Mouse (Mus musculus) hindbrain, embryonic 13.5 days (tissue): Measurements from ENCODE around the gene Teddm2. TPM values are rescaled to one million over a fixed set of nuclear protein-coding genes. Genes with fewer than 3 reads are reported as not detected.

ENCODE experiments used
- ATAC-seq: fragments of 200-750 bp; cut with Nextera tagmentation; 2 replicates; pipeline ENCODE4 v1.8.0; 2017; ENCODE audit warnings: moderate TSS enrichment; ENCODE audit not compliant: low FRiP score
- H3K27ac ChIP-seq: fragments of 300-500 bp; sonication (generic); 2 replicates; pipeline ENCODE4 v1.5.1; 2015; ENCODE audit warnings: inconsistent platforms, mild to moderate bottlenecking, moderate library complexity
- H3K27me3 ChIP-seq: fragments of 300-500 bp; sonication (generic); 2 replicates; pipeline ENCODE4 v1.6.1; 2015; ENCODE audit warnings: mild to moderate bottlenecking, inconsistent platforms
- H3K36me3 ChIP-seq: fragments of 300-500 bp; sonication (generic); 2 replicates; pipeline ENCODE4 v1.6.1; 2015; ENCODE audit warnings: mild to moderate bottlenecking, inconsistent platforms
- H3K4me1 ChIP-seq: fragments of 300-500 bp; sonication (generic); replicated peaks from 2 replicates; pipeline ENCODE4 v1.6.1; 2015; ENCODE audit warnings: inconsistent platforms
- H3K4me2 ChIP-seq: fragments of 300-500 bp; sonication (generic); 2 replicates; pipeline ENCODE4 v1.6.1; 2015; ENCODE audit warnings: inconsistent platforms, mild to moderate bottlenecking, moderate library complexity
- H3K4me3 ChIP-seq: fragments of 300-500 bp; sonication (generic); 2 replicates; pipeline ENCODE4 v1.5.1; 2015; ENCODE audit warnings: mild to moderate bottlenecking, inconsistent platforms
- H3K9ac ChIP-seq: fragments of 300-500 bp; sonication (generic); 2 replicates; pipeline ENCODE4 v1.6.1; 2015; ENCODE audit warnings: mild to moderate bottlenecking, inconsistent platforms
- H3K9me3 ChIP-seq: fragments of 300-500 bp; sonication (generic); 2 replicates; pipeline ENCODE4 v1.6.1; 2016; ENCODE audit warnings: inconsistent platforms
- WGBS: fragments of 180-500 bp; shearing (Covaris S2); methylation state at CpG from one replicate; pipeline ENCODE4 v1.1.7; 2015; 5-methylcytosine and 5-hydroxymethylcytosine counted together
- polyA plus RNA-seq: library from polyadenylated mRNA; unstranded; fragments of >200 nt; fragmentation: Nextera tagmentation; extraction: Ambion mirVana; gene quantifications from 2 replicates; pipeline ENCODE4 v1.2.1, GENCODE M21; 2015

Teddm2 gene
- polyA plus RNA-seq: 0.96 and 1.3 TPM in 2 replicates

DNA sequence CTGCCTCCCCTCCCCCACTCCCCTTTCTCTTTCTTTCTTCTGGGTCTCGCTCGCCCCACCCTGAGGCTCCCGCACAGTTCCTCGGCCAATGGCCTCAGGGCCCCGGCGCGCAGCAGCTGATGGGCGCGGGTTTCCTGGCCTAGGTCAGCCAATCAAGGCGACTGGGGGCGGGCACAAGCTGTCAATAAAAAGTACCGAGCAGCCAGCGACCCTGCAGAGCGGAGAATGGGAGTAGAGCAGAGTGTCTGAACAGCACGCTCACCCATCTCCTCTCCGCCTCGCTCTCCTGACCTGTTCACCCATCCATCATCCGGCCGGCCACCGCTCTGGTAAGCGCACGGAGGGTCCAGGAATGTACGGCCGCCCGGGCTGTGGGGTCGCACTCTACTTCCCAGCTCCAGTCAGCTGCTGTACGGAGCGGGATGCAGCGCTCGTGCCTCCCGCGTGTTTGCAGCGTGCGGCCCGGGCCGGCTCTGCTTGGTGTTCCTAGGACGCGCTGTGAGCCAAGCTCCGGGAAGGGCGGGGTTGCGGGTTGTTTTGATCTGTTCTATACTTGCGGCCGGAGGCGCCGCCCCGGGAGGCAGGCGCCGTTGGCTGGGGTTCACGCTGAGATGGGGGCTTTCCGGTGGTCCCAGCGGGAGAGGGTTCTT lies at the start of gene Teddm2, which contains the start of gene Glul:
Teddm2 (minus strand) TSS at position 498 of the 650 bp plus-strand sequence.
Glul (plus strand) TSS at position 214 of the 650 bp plus-strand sequence.
- Histone ChIP-seq H3K27ac (peak within 1 kb of the TSS; percentile 98), H3K9ac (peak within 1 kb of the TSS; percentile 96), H3K4me2 (peak within 1 kb of the TSS; percentile 83), H3K4me3 (peak within 1 kb of the TSS; percentile 93), H3K4me1 (peaks cover 40% of the 10 kb centered on the region), H3K9me3 (no peaks in the 10 kb centered on the region), H3K36me3 (peaks cover 22% of the 10 kb centered on the region), H3K27me3 (0 out of 2 replicates have a peak, but pooled peaks cover 4% of the 10 kb centered on the region)
- WGBS: under 1% methylated on average over 51 of the region's 51 CpGs
- ATAC-seq: peak; percentile 96

DNA sequence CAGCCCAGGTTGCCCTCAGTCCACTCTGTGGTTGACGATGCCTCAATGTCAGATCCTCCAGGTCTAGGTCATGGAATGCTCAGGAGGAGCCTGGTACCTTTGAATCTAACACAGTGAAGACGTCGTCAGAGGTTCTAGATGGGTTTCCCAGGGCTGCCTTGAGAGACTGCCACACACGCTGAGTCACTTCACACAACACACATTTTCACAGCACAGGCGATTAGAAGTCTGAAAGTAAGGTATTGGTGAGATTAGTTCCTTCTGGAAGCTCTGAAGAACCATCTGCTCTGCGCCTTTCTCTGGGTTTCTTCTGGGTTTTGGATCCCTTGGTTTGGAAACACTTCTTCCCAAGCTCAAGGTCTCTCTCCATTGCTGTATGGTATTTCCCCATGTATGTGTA lies 47.8 kb upstream of the Teddm2 start:
- Histone ChIP-seq H3K27me3 (no peaks in the 10 kb centered on the region), H3K27ac (no peak overlapping the region), H3K36me3 (no peaks in the 10 kb centered on the region), H3K9me3 (no peaks in the 10 kb centered on the region), H3K9ac (no peak overlapping the region), H3K4me3 (no peak overlapping the region), H3K4me2 (no peak overlapping the region), H3K4me1 (peaks cover 8% of the 10 kb centered on the region; the same call in 1 of the 2 replicates)
- WGBS: 92% methylated on average over 6 of the region's 6 CpGs
- ATAC-seq: no peak

DNA sequence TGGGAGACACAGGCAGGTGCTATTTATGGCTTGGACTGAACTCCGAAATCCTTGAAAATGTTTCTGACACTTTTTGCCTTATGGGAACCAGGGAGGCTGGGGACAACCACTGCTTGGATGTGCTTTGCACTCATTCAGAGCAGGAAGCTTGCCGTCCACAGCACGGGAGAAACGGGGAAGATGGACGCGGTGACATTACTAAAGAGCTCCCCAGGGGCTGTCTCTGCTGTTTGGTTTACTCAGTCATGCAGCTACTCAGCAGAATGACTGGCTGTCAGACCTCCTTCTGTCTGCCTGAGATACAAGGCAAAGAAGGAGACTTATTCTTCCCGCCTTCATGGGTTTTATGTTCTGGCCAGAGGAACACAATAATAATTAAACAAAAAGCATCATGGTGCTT lies 46.9 kb upstream of the Teddm2 start:
- Histone ChIP-seq H3K4me1 (peaks cover 8% of the 10 kb centered on the region; the same call in 1 of the 2 replicates), H3K4me3 (no peak overlapping the region), H3K27me3 (no peaks in the 10 kb centered on the region), H3K36me3 (no peaks in the 10 kb centered on the region), H3K4me2 (no peak overlapping the region), H3K9ac (no peak overlapping the region), H3K27ac (no peak overlapping the region), H3K9me3 (no peaks in the 10 kb centered on the region)
- no peak for ATAC-seq
- WGBS: 19% methylated on average over 7 of the region's 7 CpGs

DNA sequence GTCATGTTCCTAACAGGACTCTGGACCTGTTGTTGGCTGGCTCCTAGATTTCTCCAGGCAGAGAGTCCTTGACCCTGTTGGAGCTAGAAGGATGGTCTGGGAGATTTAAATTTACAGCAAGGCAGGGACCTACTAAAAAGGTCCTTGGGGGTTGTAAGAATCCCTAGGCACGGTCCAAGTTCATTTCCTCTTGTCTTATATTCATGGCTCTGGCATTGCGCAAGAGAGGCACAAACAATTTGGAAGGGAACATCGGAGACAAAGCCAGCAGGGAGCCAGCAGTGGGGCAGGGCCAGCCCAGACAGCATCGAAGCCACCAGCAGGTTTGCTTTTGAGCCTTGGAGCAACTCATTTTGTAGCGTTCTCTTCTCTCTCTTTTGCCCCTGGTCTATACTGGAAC lies 45.2 kb upstream of the Teddm2 start:
- H3K9ac ChIP-seq: no peak overlapping the region
- peaks cover 8% of the 10 kb centered on the region; the same call in 1 of the 2 replicates for H3K4me1 ChIP-seq
- no peak for ATAC-seq
- no peaks in the 10 kb centered on the region for H3K9me3 ChIP-seq
- no peaks in the 10 kb centered on the region for H3K27me3 ChIP-seq
- H3K27ac ChIP-seq: no peak overlapping the region
- no peak overlapping the region for H3K4me3 ChIP-seq
- no peaks in the 10 kb centered on the region for H3K36me3 ChIP-seq
- no peak overlapping the region for H3K4me2 ChIP-seq
- WGBS: 64% methylated on average over 5 of the region's 5 CpGs

DNA sequence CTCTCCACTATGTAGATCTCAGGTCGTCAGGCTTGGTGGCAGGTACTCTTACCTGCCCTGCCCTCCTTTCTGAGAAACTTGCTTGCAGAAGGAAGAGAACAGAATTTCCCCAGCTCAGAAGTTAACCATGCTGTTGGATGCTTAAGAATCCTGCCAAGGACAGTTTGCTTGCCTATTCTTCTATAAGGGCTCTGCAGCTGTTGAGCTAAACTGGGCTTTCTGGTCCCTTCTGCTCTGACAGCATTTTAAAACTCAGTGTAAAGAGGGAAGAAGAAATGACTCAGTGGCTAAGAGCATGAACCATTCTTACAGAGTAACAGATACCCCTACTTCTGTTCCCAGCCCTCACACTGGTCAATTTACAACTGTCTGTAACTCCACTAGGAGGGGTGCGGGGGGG lies 41.0 kb upstream of the Teddm2 start:
- Histone ChIP-seq H3K9ac (no peak overlapping the region), H3K9me3 (no peaks in the 10 kb centered on the region), H3K4me1 (no peaks in the 10 kb centered on the region), H3K27me3 (no peaks in the 10 kb centered on the region), H3K4me3 (no peak overlapping the region), H3K36me3 (no peaks in the 10 kb centered on the region), H3K27ac (no peak overlapping the region), H3K4me2 (no peak overlapping the region)
- ATAC-seq: no peak
- WGBS: 90% methylated on average over 2 of the region's 2 CpGs

DNA sequence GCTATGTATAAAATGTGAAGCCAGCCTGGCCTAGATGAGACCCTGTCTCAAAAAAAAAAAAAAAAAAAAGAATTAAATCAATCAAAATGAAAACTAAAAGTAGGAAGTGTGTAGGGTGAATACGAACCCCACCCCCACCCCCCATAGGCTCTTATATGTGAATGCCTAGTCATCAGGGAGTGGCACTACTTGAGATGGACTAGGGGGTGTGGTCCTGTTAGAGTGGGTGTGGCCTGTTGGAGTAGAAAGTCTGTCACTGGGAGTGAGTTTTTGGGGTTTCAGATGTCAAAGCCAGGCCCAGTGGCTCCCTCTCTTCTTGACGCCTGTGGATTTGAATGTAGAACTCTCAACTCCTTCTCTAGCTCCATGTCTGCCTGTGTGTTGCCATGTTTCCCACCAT lies 37.0 kb upstream of the Teddm2 start:
- H3K4me2 ChIP-seq: no peak overlapping the region
- no peaks in the 10 kb centered on the region for H3K27me3 ChIP-seq
- H3K36me3 ChIP-seq: no peaks in the 10 kb centered on the region
- H3K9me3 ChIP-seq: no peaks in the 10 kb centered on the region
- H3K4me3 ChIP-seq: no peak overlapping the region
- WGBS: 97% methylated on average over 2 of the region's 2 CpGs
- ATAC-seq: no peak
- H3K9ac ChIP-seq: no peak overlapping the region
- H3K27ac ChIP-seq: no peak overlapping the region
- no peaks in the 10 kb centered on the region for H3K4me1 ChIP-seq

DNA sequence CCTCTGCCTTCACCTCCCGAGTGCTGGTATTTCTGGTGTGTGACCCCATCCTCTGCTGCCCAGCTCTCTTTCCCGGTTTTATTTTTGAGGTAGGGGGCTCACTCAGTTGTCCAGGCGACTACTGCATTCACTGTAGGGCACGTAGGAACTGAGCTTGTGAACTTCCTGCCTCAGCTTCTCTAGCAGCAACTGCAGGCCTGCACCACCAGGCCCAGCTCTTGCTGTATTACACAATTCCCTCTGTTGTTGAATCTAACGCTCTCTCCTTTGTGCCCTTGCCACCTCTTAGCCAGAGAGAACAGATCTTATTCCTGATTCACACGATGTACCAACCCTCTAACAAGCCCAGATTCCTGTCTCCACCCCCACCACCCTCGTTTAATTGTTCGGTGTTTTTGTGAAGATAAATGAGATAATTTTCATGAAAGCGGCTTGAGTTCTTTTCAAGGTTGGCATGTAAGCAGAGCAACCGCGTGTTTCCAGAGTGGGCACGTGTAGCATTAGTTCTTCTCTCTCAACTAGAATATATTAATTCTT lies 35.9 kb upstream of the Teddm2 start:
- H3K9ac ChIP-seq: no peak overlapping the region
- no peak overlapping the region for H3K4me3 ChIP-seq
- H3K27ac ChIP-seq: no peak overlapping the region
- no peak for ATAC-seq
- no peaks in the 10 kb centered on the region for H3K27me3 ChIP-seq
- H3K9me3 ChIP-seq: no peaks in the 10 kb centered on the region
- no peaks in the 10 kb centered on the region for H3K36me3 ChIP-seq
- H3K4me1 ChIP-seq: no peaks in the 10 kb centered on the region
- WGBS: 76% methylated on average over 12 of the region's 12 CpGs
- no peak overlapping the region for H3K4me2 ChIP-seq

DNA sequence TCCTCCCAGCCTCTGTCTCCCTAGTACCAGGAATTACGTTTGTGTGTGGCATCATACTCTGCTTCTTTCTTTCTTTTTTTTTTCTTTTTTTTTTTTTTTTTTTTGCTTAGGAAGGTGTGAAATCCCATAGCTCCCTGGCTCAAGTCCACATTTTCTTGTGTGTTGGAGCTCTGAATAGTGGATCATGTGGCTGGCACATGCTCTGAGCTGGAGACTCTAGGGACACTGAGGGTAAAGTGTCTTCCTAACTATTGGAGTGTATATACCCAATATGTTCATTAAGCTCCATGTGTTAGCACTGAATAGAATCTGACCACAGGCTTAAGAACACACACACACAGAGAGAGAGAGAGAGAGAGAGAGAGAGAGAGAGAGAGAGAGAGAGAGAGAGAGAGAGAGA lies 33.7 kb upstream of the Teddm2 start:
- no peaks in the 10 kb centered on the region for H3K36me3 ChIP-seq
- H3K27me3 ChIP-seq: no peaks in the 10 kb centered on the region
- no peak overlapping the region for H3K9ac ChIP-seq
- no peak overlapping the region for H3K27ac ChIP-seq
- H3K4me1 ChIP-seq: no peaks in the 10 kb centered on the region
- H3K4me3 ChIP-seq: no peak overlapping the region
- H3K4me2 ChIP-seq: no peak overlapping the region
- ATAC-seq: no peak
- no peaks in the 10 kb centered on the region for H3K9me3 ChIP-seq
- 70% methylated on average over 1 of the region's 1 CpGs for WGBS

DNA sequence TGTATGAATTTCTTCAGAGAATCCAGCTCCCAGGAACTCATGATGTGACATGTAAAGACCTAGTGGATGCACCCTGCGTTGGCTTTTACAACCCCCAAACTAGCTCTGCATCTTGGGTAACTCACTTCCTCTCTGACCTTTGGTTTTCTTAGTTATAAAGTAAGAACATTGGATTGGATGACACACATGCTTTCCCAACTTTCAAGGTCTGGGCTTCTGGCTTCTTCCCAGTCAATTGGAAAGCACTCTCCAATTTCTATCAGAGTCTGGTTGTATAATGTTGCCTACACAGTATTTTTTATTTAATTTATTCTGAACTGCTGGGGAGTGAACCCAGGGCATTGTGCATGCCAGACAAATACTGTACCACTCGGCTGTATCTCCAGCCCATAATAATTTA lies 30.4 kb upstream of the Teddm2 start:
- Histone ChIP-seq H3K9me3 (no peaks in the 10 kb centered on the region), H3K27ac (no peak overlapping the region), H3K36me3 (no peaks in the 10 kb centered on the region), H3K9ac (no peak overlapping the region), H3K4me1 (no peaks in the 10 kb centered on the region), H3K27me3 (no peaks in the 10 kb centered on the region), H3K4me3 (no peak overlapping the region), H3K4me2 (no peak overlapping the region)
- 88% methylated on average over 2 of the region's 2 CpGs for WGBS
- no peak for ATAC-seq

DNA sequence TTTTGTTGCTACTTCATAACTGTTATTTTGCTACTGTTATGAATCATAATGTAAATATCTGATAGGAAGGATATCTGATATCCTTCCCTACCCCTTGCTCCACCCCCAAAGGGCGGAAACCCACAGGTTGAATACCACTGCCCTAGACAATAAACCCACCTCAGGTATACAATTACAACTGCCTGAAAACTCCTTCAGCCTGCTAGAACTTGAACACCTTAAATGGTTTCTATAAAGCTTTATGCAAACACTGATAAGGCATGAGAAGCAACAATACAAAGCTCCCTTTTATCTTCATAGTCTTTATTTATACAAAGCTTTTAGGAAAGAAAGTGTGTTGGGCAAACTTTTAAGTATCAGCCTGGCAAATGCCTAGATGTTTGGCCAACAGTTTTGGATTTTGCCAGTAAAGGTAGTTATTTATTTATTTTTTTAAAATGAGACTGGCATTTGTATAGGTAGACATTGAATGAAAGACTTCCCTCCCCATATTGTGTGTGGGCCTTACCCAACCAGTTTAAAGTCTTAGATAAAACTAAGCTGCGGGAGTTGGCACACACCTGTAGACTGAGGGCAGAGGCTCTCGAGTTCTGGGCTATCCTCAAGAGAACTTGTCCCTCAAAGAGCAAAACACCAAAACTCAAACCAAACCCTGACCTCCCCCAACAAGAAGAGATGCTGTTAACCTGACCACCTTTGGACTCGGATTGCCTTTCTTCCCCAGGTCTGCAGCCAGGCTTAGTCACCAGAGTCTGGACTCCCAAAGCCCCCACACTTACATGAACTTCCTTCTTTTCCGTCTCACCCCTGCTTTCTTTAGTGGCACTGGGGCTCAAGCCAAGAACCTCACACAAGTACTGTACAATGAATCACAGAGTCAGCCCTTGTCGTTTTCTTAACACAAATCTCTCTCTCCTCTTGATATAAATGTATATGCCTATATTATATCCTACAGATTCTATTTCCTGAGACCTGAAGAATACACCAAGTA lies 24.7 kb upstream of the Teddm2 start:
- ATAC-seq: no peak
- no peak overlapping the region for H3K27ac ChIP-seq
- no peak overlapping the region for H3K9ac ChIP-seq
- 88% methylated on average over 6 of the region's 6 CpGs for WGBS
- no peaks in the 10 kb centered on the region for H3K27me3 ChIP-seq
- H3K36me3 ChIP-seq: no peaks in the 10 kb centered on the region
- H3K4me2 ChIP-seq: no peak overlapping the region
- no peak overlapping the region for H3K4me3 ChIP-seq
- H3K9me3 ChIP-seq: no peaks in the 10 kb centered on the region
- no peaks in the 10 kb centered on the region for H3K4me1 ChIP-seq

DNA sequence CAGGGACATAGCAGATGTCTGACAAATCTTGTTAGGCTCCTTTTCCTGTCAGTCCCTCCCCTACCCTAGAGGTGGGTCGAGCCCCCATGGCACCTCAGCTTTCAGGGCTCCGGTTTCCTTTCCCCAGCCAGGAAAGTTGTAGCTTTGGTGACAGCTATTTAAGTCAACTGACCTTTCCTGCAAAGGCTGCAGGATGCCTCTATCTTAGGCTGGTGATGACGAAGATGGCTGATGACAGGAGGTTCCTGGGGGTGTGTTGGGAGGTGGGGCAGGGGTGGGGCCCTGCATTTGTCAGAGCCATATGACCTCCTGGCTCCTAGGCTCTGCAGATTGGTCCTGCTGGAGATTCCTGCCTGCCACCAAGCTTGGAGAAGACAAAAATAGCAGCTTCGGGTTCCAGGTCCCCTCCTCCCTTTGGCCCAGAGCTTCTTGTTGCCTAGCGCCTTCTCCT lies 22.6 kb upstream of the Teddm2 start:
- ATAC-seq: no peak
- Histone ChIP-seq H3K9ac (no peak overlapping the region), H3K36me3 (no peaks in the 10 kb centered on the region), H3K4me1 (no peaks in the 10 kb centered on the region), H3K4me3 (no peak overlapping the region), H3K4me2 (no peak overlapping the region), H3K27me3 (no peaks in the 10 kb centered on the region), H3K9me3 (no peaks in the 10 kb centered on the region), H3K27ac (no peak overlapping the region)
- 58% methylated on average over 5 of the region's 5 CpGs for WGBS

DNA sequence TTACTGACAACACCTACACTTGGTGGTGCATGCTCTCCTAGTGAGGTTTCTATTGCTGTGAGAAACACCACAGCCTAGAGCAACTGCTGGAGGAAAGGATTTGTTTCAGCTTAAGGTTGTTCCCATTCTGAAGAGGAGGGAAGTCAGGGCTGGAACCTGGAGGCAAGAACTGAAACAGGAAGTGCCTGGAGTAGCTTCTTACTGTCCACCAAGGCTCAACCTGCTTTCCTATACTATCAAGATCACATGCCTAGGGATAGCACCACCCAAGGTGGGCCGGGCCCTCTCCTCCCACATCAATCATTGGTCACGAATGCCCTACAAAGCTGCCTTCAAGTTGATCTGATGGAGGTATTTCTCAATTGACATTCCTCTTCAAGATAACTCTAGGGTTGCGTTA lies 21.6 kb upstream of the Teddm2 start:
- Histone ChIP-seq H3K4me2 (no peak overlapping the region), H3K9me3 (no peaks in the 10 kb centered on the region), H3K9ac (no peak overlapping the region), H3K27ac (no peak overlapping the region), H3K4me3 (no peak overlapping the region), H3K4me1 (no peaks in the 10 kb centered on the region), H3K27me3 (no peaks in the 10 kb centered on the region), H3K36me3 (no peaks in the 10 kb centered on the region)
- ATAC-seq: no peak
- 94% methylated on average over 3 of the region's 3 CpGs for WGBS
